Mouse (Mus musculus): ENCODE measurements around the gene Gm10719.
"Not testable (repeated sequence)": the region's sequence is repeated elsewhere in the genome, so short reads cannot be mapped to it uniquely, and the experiment has no call there.

Gm10719 gene

DNA sequence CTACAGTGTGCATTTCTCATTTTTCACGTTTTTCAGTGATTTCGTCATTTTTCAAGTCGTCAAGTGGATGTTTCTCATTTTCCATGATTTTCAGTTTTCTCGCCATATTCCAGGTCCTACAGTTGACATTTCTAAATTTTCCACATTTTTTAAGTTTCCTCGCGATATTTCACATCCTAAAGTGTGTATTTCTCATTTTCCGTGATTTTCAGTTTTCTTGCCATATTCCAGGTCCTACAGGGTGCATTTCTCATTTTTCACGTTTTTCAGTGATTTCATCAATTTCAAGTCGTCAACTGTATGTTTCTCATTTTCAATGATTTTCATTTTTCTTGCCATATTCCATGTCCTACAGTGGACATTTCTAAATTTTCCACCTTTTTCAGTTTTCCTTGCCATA lies at the start of gene Gm10719:
Gm10719 (plus strand) TSS at position 301 of the 400 bp plus-strand sequence.
- DNase-seq (ENCODE audit: low spot score in 2 of 2) = not testable (repeated sequence)

DNA sequence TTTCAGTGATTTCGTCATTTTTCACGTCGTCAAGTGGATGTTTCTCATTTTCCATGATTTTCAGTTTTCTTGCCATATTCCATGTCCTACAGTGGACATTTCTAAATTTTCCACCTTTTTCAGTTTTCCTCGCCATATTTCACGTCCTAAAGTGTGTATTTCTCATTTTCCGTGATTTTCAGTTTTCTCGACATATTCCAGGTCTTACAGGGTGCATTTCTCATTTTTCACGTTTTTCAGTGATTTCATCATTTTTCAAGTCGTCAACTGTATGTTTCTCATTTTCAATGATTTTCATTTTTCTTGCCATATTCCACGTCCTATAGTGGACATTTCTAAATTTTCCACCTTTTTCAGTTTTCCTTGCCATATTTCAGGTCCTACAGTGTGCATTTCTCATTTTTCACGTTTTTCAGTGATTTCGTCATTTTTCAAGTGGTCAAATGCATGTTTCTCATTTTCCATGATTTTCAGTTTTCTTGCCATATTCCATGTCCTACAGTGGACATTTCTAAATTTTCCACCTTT lies 16.7 kb upstream of the Gm10719 start, which contains the start of gene Gm10722:
Gm10722 (plus strand) TSS at position 478 of the 528 bp plus-strand sequence.
- DNase-seq (ENCODE audit: low spot score in 2 of 2) = peak in 1 of 2 experiments; percentile 25

DNA sequence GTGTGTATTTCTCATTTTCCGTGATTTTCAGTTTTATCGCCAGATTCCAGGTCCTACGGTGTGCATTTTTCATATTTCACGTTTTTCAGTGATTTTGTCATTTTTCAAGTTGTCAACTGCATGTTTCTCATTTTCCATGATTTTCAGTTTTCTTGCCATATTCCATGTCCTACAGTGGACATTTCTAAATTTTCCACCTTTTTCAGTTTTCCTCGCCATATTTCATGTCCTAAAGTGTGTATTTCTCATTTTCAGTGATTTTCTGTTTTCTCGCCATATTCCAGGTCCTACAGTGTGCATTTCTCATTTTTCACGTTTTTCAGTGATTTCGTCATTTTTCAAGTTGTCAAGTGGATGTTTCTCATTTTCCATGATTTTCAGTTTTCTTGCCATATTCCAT lies 16.2 kb upstream of the Gm10719 start:
- DNase-seq (ENCODE audit: low spot score in 2 of 2) = peak in 1 of 2 experiments; percentile 26

DNA sequence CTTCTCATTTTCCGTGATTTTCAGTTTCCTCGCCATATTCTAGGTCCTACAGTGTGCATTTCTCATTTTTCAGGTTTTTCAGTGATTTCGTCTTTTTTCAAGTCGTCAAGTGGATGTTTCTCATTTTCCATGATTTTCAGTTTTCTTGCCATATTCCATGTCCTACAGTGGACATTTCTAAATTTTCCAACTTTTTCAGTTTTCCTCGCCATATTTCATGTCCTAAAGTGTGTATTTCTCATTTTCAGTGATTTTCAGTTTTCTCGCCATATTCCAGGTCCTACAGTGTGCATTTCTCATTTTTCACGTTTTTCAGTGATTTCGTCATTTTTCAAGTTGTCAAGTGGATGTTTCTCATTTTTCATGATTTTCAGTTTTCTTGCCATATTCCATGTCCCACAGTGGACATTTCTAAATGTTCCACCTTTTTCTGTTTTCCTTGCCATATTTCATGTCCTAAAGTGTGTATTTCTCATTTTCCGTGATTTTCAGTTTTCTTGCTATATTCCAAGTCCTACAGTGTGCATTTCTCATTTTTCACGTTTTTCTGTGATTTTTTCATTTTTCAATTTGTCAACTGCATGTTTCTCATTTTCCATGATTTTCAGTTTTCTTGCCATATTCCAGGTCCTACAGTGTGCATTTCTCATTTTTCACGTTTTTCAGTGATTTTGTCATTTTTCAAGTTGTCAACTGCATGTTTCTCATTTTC lies 15.1 kb upstream of the Gm10719 start:
- peak; percentile 98 to 99 for DNase-seq (ENCODE audit: low spot score in 2 of 2)

DNA sequence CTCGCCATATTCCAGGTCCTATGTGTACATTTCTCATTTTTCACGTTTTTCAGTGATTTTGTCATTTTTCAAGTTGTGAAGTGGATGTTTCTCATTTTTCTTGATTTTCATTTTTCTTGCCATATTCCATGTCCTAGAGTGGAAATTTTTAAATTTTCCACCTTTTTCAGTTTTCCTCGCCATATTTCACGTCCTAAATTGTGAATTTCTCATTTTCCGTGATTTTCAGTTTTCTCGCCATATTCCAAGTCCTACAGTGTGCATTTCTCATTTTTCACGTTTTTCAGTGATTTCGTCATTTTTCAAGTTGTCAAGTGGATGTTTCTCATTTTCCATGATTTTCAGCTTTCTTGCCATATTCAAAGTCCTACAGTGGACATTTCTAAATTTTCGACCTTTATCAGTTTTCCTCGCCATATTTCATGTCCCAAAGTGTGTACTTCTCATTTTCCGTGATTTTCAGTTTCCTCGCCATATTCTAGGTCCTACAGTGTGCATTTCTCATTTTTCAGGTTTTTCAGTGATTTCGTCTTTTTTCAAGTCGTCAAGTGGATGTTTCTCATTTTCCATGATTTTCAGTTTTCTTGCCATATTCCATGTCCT lies 14.3 kb upstream of the Gm10719 start, which contains the start of gene Gm11168:
Gm11168 (plus strand) TSS at position 553 of the 603 bp plus-strand sequence.
- DNase-seq (ENCODE audit: low spot score in 2 of 2) = not testable (repeated sequence)

DNA sequence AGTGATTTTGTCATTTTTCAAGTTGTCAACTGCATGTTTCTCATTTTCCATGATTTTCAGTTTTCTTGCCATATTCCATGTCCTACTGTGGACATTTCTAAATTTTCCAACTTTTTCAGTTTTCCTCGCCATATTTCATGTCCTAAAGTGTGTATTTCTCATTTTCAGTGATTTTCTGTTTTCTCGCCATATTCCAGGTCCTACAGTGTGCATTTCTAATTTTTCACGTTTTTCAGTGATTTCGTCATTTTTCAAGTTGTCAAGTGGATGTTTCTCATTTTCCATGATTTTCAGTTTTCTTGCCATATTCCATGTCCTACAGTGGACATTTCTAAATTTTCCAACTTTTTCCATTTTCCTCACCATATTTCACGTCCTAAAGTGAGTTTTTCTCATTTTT lies 11.0 kb upstream of the Gm10719 start:
- DNase-seq (ENCODE audit: low spot score in 2 of 2) = not testable (repeated sequence)

DNA sequence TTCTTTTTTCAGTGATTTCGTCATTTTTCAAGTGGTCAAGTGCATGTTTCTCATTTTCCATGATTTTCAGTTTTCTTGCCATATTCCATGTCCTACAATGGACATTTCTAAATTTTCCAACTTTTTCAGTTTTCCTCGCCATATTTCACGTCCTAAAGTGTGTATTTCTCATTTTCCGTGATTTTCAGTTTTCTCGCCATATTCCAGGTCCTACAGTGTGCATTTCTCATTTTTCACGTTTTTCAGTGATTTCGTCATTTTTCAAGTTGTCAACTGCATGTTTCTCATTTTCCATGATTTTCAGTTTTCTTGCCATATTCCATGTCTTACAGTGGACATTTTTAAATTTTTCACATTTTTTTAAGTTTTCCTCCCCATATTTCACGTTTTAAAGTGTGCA lies 10.6 kb upstream of the Gm10719 start:
- DNase-seq (ENCODE audit: low spot score in 2 of 2) = peak; percentile 86 to 95

DNA sequence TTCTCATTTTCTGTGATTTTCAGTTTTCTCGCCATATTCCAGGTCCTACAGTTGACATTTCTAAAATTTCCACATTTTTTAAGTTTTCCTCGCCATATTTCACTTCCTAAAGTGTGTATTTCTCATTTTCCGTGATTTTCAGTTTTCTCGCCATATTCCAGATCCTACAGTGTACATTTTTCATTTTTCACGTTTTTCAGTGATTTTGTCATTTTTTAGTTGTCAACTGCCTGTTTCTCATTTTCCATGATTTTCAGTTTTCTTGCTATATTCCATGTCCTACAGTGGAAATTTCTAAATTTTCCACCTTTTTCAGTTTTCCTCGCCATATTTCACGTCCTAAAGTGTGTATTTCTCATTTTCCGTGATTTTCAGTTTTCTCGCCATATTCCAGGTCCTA lies 9.9 kb upstream of the Gm10719 start:
- not testable (repeated sequence) for DNase-seq (ENCODE audit: low spot score in 2 of 2)

DNA sequence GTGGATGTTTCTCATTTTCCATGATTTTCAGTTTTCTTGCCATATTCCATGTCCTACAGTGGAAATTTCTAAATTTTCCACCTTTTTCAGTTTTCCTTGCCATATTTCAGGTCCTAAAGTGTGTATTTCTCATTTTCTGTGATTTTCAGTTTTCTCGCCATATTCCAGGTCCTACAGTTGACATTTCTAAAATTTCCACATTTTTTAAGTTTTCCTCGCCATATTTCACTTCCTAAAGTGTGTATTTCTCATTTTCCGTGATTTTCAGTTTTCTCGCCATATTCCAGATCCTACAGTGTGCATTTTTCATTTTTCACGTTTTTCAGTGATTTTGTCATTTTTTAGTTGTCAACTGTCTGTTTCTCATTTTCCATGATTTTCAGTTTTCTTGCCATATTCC lies 7.9 kb upstream of the Gm10719 start:
- not testable (repeated sequence) for DNase-seq (ENCODE audit: low spot score in 2 of 2)

DNA sequence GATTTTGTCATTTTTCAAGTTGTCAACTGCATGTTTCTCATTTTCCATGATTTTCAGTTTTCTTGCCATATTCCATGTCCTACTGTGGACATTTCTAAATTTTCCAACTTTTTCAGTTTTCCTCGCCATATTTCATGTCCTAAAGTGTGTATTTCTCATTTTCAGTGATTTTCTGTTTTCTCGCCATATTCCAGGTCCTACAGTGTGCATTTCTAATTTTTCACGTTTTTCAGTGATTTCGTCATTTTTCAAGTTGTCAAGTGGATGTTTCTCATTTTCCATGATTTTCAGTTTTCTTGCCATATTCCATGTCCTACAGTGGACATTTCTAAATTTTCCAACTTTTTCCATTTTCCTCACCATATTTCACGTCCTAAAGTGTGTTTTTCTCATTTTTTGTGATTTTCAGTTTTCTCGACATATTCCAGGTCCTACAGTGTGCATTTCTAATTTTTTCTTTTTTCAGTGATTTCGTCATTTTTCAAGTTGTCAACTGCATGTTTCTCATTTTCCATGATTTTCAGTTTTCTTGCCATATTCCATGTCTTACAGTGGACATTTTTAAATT lies 5.1 kb upstream of the Gm10719 start:
- not testable (repeated sequence) for DNase-seq (ENCODE audit: low spot score in 2 of 2)

DNA sequence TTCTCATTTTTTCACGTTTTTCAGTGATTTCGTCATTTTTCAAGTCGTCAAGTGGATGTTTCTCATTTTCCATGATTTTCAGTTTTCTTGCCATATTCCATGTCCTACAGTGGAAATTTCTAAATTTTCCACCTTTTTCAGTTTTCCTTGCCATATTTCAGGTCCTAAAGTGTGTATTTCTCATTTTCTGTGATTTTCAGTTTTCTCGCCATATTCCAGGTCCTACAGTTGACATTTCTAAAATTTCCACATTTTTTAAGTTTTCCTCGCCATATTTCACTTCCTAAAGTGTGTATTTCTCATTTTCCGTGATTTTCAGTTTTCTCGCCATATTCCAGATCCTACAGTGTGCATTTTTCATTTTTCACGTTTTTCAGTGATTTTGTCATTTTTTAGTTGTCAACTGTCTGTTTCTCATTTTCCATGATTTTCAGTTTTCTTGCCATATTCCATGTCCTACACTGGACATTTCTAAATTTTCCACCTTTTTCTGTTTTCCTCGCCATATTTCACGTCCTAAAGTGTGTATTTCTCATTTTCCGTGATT lies 4.4 kb upstream of the Gm10719 start, which contains the start of gene Gm10721:
Gm10721 (plus strand) TSS at position 408 of the 547 bp plus-strand sequence.
- not testable (repeated sequence) for DNase-seq (ENCODE audit: low spot score in 2 of 2)

DNA sequence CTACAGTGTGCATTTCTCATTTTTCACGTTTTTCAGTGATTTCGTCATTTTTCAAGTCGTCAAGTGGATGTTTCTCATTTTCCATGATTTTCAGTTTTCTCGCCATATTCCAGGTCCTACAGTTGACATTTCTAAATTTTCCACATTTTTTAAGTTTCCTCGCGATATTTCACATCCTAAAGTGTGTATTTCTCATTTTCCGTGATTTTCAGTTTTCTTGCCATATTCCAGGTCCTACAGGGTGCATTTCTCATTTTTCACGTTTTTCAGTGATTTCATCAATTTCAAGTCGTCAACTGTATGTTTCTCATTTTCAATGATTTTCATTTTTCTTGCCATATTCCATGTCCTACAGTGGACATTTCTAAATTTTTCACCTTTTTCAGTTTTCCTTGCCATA lies 1.9 kb upstream of the Gm10719 start, which contains the start of gene Gm10720:
Gm10720 (plus strand) TSS at position 301 of the 400 bp plus-strand sequence.
- DNase-seq (ENCODE audit: low spot score in 2 of 2) = not testable (repeated sequence)

DNA sequence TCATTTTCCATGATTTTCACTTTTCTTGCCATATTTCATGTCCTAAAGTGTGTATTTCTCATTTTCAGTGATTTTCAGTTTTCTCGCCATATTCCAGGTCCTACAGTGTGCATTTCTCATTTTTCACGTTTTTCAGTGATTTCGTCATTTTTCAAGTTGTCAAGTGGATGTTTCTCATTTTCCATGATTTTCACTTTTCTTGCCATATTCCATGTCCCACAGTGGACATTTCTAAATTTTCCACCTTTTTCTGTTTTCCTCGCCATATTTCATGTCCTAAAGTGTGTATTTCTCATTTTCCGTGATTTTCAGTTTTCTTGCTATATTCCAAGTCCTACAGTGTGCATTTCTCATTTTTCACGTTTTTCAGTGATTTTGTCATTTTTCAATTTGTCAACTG lies 1.3 kb upstream of the Gm10719 start:
- DNase-seq (ENCODE audit: low spot score in 2 of 2) = peak in 1 of 2 experiments; percentile 16

DNA sequence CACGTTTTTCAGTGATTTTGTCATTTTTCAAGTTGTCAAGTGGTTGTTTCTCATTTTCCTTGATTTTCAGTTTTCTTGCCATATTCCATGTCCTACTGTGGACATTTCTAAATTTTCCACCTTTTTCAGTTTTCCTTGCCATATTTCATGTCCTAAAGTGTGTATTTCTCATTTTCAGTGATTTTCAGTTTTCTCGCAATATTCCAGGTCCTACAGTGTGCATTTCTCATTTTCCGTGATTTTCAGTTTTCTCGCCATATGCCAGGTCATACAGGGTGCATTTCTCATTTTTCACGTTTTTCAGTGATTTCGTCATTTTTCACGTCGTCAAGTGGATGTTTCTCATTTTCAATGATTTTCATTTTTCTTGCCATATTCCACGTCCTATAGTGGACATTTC lies 1.7 kb downstream of the Gm10719 start:
- peak; percentile 88 to 89 for DNase-seq (ENCODE audit: low spot score in 2 of 2)

DNA sequence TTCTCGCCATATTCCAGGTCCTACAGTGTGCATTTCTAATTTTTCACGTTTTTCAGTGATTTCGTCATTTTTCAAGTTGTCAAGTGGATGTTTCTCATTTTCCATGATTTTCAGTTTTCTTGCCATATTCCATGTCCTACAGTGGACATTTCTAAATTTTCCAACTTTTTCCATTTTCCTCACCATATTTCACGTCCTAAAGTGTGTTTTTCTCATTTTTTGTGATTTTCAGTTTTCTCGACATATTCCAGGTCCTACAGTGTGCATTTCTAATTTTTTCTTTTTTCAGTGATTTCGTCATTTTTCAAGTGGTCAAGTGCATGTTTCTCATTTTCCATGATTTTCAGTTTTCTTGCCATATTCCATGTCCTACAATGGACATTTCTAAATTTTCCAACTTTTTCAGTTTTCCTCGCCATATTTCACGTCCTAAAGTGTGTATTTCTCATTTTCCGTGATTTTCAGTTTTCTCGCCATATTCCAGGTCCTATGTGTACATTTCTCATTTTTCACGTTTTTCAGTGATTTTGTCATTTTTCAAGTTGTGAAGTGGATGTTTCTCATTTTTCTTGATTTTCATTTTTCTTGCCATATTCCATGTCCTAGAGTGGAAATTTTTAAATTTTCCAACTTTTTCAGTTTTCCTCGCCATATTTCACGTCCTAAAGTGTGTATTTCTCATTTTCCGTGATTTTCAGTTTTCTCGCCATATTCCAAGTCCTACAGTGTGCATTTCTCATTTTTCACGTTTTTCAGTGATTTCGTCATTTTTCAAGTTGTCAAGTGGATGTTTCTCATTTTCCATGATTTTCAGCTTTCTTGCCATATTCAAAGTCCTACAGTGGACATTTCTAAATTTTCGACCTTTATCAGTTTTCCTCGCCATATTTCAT lies 2.9 kb downstream of the Gm10719 start:
- peak; percentile 76 to 85 for DNase-seq (ENCODE audit: low spot score in 2 of 2)

DNA sequence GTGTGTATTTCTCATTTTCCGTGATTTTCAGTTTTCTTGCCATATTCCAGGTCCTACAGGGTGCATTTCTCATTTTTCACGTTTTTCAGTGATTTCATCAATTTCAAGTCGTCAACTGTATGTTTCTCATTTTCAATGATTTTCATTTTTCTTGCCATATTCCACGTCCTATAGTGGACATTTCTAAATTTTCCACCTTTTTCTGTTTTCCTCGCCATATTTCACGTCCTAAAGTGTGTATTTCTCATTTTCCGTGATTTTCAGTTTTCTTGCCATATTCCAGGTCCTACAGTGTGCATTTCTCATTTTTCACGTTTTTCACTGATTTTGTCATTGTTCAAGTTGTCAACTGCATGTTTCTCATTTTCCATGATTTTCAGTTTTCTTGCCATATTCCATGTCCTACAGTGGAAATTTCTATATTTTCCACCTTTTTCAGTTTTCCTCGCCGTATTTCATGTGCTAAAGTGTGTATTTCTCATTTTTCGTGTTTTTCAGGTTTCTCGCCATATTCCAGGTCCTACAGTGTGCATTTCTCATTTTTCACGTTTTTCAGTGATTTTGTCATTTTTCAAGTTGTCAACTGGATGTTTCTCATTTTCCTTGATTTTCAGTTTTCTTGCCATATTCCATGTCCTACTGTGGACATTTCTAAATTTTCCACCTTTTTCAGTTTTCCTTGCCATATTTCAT lies 5.3 kb downstream of the Gm10719 start:
- DNase-seq (ENCODE audit: low spot score in 2 of 2) = peak; percentile 65 to 72

DNA sequence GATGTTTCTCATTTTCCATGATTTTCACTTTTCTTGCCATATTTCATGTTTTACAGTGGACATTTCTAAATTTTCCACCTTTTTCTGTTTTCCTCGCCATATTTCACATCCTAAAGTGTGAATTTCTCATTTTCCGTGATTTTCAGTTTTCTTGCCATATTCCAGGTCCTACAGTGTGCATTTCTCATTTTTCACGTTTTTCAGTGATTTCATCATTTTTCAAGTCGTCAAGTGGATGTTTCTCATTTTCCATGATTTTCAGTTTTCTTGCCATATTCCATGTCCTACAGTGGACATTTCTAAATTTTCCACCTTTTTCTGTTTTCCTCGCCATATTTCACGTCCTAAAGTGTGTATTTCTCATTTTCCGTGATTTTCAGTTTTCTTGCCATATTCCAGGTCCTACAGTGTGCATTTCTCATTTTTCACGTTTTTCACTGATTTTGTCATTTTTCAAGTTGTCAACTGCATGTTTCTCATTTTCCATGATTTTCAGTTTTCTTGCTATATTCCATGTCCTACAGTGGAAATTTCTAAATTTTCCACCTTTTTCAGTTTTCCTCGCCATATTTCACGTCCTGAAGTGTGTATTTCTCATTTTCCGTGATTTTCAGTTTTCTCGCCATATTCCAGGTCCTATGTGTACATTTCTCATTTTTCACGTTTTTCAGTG lies 6.2 kb downstream of the Gm10719 start, which contains the start of gene Gm10718:
Gm10718 (plus strand) TSS at position 236 of the 673 bp plus-strand sequence.
- DNase-seq (ENCODE audit: low spot score in 2 of 2) = peak; percentile 19 to 26

DNA sequence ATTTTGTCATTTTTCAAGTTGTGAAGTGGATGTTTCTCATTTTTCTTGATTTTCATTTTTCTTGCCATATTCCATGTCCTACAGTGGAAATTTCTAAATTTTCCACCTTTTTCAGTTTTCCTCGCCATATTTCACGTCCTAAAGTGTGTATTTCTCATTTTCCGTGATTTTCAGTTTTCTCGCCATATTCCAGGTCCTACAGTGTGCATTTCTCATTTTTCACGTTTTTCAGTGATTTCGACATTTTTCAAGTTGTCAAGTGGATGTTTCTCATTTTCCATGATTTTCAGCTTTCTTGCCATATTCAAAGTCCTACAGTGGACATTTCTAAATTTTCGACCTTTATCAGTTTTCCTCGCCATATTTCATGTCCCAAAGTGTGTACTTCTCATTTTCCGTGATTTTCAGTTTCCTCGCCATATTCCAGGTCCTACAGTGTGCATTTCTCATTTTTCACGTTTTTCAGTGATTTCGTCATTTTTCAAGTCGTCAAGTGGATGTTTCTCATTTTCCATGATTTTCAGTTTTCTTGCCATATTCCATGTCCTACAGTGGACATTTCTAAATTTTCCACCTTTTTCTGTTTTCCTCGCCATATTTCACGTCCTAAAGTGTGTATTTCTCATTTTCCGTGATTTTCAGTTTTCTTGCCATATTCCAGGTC lies 6.9 kb downstream of the Gm10719 start:
- peak; percentile 62 to 83 for DNase-seq (ENCODE audit: low spot score in 2 of 2)

DNA sequence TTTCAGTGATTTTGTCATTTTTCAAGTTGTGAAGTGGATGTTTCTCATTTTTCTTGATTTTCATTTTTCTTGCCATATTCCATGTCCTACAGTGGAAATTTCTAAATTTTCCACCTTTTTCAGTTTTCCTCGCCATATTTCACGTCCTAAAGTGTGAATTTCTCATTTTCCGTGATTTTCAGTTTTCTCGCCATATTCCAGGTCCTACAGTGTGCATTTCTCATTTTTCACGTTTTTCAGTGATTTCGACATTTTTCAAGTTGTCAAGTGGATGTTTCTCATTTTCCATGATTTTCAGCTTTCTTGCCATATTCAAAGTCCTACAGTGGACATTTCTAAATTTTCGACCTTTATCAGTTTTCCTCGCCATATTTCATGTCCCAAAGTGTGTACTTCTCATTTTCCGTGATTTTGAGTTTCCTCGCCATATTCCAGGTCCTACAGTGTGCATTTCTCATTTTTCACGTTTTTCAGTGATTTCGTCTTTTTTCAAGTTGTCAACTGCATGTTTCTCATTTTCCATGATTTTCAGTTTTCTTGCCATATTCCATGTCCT lies 7.8 kb downstream of the Gm10719 start, which contains the start of gene Gm10717:
Gm10717 (plus strand) TSS at position 506 of the 556 bp plus-strand sequence.
- DNase-seq (ENCODE audit: low spot score in 2 of 2) = peak; percentile 45 to 58

All from right cerebral cortex, postnatal 10 days (tissue).